Mouse (Mus musculus): ENCODE results near the gene Cryzl2.

Gene Cryzl2

DNA sequence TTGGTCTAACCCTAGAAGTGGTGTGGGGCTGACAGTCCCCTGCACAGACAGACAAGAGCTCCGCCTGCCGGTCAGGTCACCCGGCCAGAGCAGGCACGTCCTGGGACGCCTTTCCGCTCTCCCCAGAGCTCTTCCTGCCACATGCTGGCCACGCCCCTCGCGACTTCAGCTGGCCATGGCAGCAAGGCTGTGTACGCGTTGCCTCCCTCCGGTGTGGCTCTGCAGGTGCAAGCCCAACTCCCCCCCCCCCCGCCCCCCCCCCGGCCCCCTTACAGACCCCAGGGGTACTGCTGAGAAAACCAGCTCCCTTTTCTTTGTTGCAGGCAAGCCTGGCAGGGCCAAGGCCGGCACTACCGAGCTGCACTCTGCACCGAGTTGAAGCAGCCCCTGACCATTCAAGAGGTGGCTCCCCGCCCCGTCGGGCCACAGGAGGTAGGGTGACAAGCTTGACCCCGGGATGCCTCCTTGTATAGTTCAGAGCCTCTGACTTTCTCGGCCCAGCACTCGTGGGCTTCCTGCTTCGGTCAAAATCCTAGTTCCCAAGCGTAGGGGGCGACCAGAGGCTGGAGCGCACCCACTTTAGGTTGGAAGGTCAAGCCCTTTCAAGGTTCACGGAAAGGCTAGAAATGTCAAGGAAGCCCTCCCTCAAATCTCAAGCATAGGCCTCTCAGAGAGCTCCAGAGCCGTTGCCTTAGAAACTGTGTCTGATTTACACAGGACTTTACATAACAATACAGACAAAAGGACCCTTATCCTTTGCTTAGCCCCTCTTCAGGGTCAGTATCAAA is at the start of gene Cryzl2:
Gene Cryzl2 (plus strand): TSS at position 157 of the 788 bp plus-strand sequence.
- peak; percentile 93 for DNase-seq (ENCODE audit: low spot score)

DNA sequence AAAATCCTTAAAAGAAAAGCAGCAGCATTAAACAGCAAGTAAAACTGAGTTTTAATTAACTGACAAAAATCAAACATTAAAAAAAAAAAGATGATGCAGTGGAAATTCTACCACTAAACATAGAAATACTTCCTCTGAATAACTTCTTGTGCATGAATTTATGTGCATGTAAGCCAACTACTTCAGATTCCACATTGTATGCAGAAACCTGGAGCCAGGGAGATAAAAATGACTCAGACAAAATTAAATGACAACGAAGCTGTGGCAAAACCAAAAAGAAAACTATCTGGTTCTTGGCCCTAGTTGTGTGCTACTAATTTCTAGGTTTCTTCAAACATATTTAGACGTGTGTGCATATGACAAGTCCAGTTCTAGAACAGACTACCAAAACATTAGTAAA is 48.7 kb upstream of the Cryzl2 start:
- no peak for DNase-seq (ENCODE audit: low spot score)

DNA sequence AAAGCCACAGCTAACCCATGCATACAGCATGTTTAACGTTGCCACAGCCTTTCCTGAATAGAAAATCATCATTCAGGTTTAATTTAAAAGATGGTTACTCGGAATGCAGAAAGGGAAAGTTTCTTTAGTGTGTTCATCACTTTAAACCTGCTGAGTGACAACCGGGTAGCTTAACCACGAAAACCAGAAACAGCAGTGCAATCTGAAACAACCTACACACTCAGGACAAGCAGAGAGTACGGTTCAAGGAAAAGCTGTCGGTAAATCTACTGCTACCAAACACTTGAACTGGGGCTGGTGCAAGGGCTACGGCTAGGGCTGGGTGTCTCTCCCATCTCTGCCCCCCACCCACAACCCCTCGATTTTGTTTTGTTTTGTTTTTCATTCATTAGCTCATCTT is 47.4 kb upstream of the Cryzl2 start:
- peak; percentile 12 for DNase-seq (ENCODE audit: low spot score)

DNA sequence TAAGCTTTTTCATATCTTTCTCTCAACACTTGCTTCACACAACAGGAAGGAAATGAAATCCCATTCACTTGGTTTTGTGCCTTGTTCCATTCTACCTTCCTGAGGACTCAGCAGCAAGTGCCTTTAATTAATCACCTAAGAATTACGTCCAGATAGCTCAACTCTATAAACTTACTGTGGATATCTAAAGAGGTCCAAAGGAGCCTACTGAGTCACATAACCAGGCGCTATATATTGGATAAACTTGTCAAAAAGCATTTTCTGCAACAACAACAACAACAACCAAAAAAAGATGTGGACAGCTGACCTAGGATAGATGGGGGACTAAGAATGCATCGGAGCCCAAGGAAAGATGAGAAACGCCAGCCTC is 47.1 kb upstream of the Cryzl2 start:
- no peak for DNase-seq (ENCODE audit: low spot score)

DNA sequence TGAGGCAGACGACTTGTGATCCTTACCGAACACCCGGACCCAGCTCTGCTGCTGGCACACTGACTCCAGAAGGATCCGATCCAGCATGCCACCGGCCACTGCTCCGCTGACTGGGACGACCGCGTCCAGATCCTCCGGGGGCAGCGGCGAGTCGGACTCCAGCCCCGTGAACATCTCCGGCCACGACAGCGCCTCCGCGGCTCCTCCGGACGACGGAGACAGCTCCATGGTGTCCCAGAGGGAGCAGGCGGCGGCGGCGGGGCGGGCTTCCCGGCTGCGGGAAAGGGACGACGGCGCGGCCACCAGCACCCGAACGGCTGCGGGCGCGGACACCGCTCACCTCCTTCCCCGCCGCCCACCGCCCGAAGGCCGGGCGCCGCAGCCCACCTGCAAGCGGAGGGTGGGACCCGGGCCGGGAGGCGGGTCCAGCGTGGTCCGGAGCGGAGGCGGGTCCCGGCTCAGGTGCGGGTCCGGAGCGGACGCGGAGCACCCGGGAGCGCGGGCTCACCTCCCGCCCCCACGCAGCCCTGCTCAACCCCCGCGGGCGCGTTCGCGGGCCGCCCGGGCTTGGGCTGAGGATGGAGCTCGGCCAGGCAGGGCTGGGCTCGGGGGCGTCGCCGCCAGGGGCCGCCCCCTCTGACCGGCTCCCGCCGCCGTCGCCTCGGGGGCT is 46.5 kb upstream of the Cryzl2 start:
- peak; percentile 57 for DNase-seq (ENCODE audit: low spot score)

DNA sequence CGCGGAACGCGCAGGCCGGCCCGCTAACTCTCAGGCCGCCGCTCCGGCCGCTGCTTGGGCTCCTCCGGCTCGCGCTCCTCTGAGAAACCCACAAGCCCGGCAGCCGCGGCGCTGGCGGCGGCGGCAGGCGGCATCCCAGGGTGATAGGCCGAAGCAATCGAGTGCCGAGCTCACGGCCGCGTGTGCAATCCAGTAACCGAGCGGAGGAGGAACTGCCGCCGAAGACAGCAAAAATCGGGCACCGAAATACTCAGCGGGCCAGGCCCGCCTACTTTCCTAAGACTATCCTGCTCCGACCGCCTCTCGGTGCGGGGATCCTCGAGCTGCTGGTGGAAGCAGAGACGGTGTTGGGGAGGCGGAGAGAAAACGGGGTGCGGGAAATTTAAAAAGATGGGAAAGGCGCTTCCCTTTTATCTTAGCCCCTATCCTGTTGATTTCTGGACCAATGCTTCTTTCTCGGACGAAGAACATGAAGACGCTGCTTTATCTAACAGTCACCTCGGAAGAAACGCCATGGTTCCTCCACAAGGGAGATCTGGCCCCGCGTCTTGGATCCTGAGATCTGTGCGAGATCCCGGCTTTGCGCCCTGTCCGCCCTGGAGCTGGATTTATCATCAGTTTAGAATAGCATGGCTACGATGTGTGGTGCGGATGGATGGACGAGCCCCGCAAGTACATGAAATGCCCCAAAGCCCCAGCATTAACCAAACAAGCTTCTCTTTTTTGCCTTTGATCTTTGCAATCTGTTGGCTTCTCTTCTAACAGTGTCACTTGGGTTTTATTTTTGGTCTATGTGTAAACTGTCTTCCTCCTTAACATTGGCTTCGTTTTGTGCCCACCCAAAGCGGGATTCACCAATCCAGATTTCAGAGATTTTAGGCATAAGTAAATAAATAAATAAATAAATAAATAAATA is 45.7 kb upstream of the Cryzl2 start, which contains the start of gene Rasal2:
Gene Rasal2 (minus strand): TSS at position 142 of the 916 bp plus-strand sequence.
- peak; percentile 97 for DNase-seq (ENCODE audit: low spot score)

DNA sequence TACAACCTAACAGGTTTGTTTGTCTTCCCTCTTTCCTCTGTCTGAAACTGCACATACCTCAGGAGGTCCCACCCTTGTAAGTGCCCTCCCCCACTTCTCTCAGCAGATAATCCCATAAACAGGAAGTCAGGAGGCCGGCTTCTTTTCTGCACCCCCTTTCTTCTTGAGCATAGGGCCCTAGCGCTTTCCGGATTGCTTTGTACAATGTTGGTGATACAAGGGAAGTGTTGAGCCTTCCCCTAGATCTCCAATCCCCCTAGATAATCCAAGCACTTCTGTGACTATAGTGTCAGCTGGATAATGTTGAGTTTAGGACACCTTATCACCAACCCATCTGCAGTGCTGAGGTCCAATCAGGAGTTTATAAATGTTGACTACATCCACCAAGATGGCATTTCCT is 42.6 kb upstream of the Cryzl2 start:
- no peak for DNase-seq (ENCODE audit: low spot score)

DNA sequence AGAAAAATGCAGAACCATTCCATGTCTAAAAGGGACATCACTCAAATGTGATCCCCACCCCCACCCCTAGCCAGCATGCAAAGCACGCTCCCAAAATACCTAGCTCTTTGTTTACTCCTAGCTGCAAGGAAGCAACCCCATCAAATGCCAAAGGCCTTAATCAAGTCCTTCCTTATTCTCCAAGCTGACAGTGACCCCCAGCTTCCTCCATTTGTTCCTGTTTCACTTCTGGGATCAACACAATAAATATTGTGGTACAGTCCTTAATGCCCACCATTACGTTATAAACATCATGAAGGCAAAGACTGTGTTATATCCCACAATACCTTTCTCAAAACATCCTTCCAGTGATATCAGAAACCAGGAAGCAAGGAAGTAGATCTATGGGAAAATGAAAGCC is 41.7 kb upstream of the Cryzl2 start:
- DNase-seq (ENCODE audit: low spot score): no peak

DNA sequence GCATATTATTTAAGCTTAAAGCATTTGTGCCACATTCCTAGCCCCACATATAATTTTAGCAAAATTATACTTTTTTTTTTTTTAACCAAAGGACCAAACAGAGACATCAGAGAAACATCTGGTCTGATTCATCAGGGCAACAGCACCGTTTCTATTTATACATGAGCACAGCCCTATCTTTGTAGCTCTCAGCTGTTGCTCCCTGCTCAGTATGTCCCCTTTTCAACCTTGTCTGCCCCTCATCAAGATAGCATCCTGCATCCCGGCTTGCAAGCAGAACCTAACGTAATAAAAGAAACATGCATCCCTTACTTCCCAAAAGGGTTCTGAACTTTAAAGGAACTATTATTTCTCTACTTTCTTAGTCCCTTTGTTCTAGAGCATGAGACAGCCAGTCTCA is 41.0 kb upstream of the Cryzl2 start:
- no peak for DNase-seq (ENCODE audit: low spot score)

DNA sequence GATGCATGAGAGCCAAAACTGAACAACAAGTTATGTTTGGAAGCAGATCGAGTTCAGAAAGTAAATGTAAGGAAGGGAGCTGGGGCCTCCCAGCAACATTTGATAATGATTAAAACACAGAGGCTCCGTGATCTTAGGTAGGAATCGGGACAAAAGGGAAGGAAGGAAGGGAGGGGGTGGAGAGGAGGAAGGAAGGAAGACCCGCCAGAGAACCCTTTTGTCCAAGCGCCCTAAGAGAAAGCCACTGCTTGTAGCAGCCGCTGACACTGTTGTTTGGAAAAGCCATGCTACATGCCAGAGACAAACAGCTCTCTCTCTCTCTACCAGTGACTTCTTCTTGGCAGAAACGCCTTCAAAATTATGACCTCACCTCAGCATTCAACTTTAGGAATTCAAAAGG is 40.5 kb upstream of the Cryzl2 start:
- no peak for DNase-seq (ENCODE audit: low spot score)

DNA sequence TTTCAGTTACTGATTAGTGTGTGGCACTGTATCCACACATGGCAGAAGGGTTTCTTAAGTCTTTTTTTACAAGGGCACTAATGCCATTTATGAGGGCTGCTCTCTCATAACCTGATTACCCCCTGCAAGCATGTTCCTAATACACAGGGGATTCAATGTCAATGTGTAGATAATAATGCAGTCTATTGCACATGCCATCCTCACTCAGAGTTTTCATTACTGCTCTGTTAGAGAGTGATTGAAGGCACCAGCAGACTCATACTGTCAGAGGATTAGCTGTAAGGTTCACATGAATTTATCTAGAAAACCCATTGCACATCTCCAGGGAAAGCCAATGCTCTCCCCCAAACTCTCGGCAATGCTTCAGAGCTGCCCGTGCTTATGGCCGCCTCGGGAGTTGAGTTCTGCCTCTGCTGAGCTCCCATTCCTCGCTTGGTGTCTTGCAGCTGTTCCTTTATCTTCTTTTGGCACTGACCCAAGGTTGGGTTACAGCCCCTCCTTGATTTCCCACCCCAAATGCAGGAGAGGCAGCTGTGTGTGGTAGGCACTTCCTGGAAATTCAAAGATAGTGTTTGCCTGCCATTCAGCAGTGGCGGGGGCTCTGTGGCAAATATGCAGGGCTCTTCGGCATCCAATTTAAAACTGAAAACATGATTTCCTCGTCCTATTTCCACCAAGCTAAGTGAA is 32.5 kb upstream of the Cryzl2 start:
- no peak for DNase-seq (ENCODE audit: low spot score)

DNA sequence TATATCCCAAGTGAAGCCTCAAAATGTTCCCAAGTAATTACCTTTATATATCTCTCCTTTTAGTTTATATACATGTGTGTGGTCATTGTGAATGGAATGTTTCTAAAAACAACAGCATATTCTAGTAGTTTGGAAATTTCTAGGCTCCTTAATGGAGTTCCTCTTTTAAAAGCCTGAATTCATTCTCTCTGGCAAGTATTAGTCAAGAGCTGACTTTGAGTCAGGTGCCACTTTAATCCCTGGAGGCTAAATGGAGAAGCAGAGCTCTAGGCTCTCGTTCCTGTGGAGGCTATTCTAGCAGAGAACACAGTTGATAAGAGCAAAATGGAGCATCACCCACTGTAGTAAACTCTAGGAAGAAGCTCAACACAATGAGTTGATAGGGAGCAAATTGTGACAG is 31.4 kb upstream of the Cryzl2 start:
- DNase-seq (ENCODE audit: low spot score): no peak

DNA sequence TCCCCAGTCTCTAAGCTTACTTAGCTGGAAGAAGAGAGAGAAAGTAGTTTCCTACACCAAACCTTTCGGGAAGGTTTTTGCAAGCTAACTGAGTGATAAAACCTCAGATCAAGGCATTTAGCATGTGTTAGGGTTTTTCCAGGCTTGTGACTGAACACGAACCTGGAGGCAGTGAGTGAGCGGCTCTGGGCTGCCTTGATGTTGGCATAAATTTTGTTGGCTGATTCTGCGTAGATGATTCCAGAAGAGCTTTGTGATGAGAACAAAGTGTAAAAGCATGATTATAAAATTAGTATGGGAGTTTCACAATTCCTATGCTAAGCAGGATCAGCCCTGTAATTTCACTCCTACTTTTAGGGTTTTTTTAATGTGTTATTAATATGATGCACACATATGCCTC is 30.8 kb upstream of the Cryzl2 start:
- no peak for DNase-seq (ENCODE audit: low spot score)

DNA sequence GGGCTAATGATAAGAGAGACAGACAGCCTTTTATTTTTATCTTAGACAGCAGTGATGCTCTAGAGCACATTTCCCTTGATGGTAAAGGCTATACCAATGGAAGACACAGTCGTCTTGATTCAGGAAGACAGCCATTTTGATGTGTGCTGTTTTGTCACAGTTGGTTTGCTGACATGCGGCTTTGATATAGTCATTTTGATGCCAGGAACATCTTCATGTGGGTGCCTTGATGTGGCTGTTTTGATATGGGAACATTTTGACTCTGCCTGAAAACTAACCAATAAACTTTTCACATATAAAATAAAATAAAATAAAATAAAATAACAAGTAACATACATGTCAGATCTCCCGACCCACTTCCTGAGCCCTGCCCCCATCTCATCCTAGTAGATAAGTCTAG is 30.0 kb upstream of the Cryzl2 start:
- no peak for DNase-seq (ENCODE audit: low spot score)

DNA sequence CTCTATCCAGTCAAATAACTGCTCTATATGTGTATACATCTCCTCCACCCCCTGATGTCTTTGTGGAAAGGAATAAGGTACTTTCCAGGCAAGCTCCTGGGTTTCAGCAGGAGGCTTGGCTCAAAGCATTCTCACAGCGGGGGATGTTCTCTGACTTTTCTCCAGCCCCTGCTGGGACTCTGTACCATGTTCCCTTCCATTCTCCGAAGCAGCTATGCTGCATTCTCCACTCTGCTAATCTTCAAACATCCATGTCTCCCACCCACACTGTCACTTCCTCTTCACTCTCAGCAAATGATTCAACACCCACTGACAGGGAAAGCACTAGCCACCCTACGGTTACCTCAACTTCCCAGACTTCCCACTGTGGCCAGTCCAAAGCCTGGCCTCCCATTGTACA is 25.1 kb upstream of the Cryzl2 start:
- DNase-seq (ENCODE audit: low spot score): no peak

DNA sequence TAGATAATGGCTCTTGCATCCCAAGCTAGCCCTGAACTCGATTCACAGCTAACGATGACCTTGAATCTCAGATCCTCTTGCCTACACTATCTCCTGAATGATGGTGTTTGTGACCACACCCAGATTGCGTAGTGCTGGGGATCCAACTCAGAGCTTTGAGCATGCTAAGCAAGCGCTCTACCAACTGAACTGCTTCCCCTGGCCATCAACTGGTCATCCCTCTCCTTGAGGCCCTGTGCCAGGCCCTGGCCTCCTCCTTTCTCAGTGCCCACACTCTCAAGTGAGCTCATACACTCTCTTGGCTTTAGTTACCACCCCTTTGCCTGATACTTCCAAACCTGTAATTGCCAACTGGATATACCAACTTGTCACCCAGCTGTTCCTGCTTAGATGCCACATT is 24.0 kb upstream of the Cryzl2 start:
- DNase-seq (ENCODE audit: low spot score): no peak

DNA sequence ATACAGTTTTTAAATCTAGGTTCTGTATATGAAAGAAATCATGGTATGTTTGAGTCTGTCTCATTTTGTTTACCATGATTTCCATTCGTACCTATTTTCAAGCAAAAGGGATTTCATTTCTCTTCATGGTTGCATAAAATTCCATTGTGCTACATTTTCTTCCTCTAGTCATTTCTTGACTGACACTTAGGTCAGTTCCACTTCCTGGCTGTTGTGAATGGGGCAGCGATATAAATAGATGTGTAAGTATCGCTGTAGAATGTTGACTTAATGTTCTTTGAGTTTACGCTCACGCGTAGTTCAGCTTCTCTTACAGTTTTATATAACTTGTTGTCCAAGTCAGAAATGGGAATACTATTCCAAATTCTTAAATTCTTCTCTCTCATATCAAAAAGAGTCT is 22.5 kb upstream of the Cryzl2 start:
- DNase-seq (ENCODE audit: low spot score): no peak

DNA sequence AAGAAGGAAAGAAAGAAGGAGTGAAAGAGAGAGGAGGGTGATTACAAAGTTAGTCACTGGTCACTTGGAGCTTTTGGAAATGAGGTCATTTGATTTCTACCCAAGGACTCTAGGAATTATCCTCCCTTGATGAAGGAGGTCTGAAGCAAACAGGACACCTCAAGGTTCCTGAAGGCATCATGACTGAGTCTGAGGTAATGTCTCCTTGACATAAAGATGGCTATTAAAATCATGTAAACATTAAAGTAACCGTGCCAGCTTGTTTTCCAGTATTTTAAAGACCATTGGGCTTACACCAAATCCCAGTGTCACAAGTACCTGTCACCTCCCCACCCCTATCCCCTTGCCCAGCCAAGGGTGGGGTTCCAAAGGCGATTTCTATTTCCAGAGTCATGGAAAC is 20.1 kb upstream of the Cryzl2 start:
- no peak for DNase-seq (ENCODE audit: low spot score)

DNA sequence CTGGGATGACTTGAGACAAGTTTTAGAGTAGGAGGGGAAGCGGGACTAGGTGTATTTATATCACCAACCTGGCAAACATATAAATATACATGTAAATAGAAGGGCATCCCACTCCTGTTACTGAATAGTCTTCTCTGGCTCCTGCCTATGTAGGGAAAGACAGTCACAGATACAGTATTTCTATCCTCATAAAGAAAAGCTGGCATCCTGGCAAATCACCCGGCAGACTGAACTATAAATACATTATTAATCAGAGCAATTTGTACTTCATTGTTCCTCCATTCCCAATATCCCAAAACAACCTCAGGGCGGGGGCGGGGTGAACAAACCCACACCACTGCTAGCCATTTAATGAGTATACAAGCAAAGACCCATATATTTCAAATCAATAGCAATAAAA is 19.3 kb upstream of the Cryzl2 start:
- no peak for DNase-seq (ENCODE audit: low spot score)

DNA sequence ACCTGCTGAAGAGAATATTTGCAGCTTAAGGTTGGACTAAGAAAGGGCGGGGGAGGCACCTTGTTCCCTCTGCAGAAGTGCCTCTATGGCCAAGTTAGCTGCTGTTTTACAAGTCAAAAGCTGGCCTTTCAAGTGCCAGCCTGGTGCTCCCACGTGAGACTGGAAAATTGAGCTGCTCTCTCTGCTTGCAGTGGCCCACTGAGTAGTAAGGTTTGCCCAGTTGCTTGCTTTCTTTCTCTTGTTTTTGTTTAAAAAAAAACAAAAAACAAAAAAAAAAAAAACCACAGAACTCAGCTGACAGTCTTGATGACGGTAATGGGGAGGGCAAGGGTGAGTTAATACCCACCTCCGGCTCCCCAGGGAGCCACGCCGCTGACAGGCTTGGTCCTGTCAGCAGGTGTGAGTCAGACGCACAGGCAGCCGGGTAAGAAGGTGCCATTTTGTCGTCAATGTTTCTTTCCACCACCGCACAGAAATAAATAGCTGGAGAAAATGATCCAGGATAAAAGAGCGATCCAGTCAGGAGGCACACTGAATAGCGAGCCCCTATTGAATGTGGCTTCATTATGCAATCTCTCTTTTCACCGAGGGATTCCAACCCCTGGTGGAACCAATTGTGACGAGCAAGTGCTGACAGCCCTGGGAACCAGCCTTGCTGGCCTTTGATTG is 18.3 kb upstream of the Cryzl2 start:
- peak; percentile 84 for DNase-seq (ENCODE audit: low spot score)

DNA sequence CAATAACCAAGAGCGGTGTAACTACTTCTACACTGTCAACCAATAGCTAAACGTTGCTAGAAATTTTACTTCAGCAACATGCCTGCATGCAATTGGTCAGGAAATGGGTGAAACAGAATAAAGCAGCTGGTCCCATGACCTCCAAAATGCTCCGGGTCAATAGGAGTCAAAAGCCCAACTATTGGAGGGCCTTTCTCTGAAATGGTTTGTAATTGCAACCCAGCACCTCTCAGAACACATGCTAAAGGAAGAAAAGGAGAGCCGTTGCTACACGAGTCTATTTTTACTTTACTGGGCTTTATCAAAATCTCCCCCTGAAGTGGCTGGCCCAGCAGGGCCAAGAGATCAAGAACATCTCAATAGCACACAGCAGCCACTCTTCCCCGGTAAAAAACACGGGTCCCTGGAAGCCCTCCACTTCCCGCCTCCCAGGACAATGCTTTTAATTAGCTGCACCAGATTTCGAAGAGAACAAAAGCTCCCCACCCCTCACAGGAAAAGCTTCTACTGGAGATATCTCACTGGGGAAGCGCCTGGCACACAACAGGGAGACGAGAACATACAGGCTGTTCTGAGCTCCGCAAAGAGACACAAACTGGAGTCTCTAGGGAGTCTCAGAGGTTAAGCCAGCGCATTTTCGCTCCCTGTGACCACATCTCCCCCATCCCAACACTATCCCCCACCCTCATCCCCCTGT is 15.2 kb upstream of the Cryzl2 start:
- peak; percentile 63 for DNase-seq (ENCODE audit: low spot score)
